Mouse (Mus musculus) midbrain, postnatal 0 days (tissue): ENCODE data around the gene Tox2. TPM values are rescaled to one million over a fixed set of nuclear protein-coding genes. Genes with fewer than 3 reads are reported as not detected.
A peak's percentile ranks its signal among the peaks of the same experiment; 100 is the strongest.

ENCODE experiments used
- ATAC-seq: fragments of 200-750 bp; cut with Nextera tagmentation; 2 replicates; pipeline ENCODE4 v1.8.0; 2017; ENCODE audit warnings: moderate number of reproducible peaks, mild to moderate bottlenecking, moderate TSS enrichment, moderate library complexity; ENCODE audit not compliant: low FRiP score
- DNase-seq: peaks from one replicate; pipeline ENCODE4 v3.0.0-alpha.2; 2015; ENCODE audit warnings: low spot score
- H3K27ac ChIP-seq: fragments of 300-500 bp; sonication (generic); 2 replicates; pipeline ENCODE4 v1.5.1; 2014; ENCODE audit warnings: low read depth, mild to moderate bottlenecking, low read length, mixed read lengths
- H3K27me3 ChIP-seq: fragments of 300-500 bp; sonication (generic); 2 replicates; pipeline ENCODE4 v1.6.1; 2014; ENCODE audit warnings: low read length, control low read depth, mixed read lengths; ENCODE audit not compliant: insufficient read depth
- H3K36me3 ChIP-seq: fragments of 300-500 bp; sonication (generic); 2 replicates; pipeline ENCODE4 v1.6.1; 2014; ENCODE audit warnings: low read length, control low read depth, mixed read lengths; ENCODE audit not compliant: insufficient read depth
- H3K4me1 ChIP-seq: fragments of 300-500 bp; sonication (generic); 2 replicates; pipeline ENCODE4 v1.6.1; 2014; ENCODE audit warnings: mild to moderate bottlenecking, control low read depth, antibody characterized with exemption, low read length, mixed read lengths; ENCODE audit not compliant: insufficient read depth
- H3K4me2 ChIP-seq: fragments of 300-500 bp; sonication (generic); 2 replicates; pipeline ENCODE4 v1.6.1; 2014; ENCODE audit warnings: low read depth, mild to moderate bottlenecking, low read length, mixed read lengths; ENCODE audit not compliant: poor library complexity, severe bottlenecking
- H3K4me3 ChIP-seq: fragments of 300-500 bp; sonication (generic); 2 replicates; pipeline ENCODE4 v1.5.1; 2014; ENCODE audit warnings: low read depth, mild to moderate bottlenecking, low read length, moderate library complexity
- H3K9ac ChIP-seq: fragments of 300-500 bp; sonication (generic); replicated peaks from 2 replicates; pipeline ENCODE4 v1.6.1; 2014; ENCODE audit warnings: mild to moderate bottlenecking, low read length, moderate library complexity, mixed read lengths; ENCODE audit not compliant: poor library complexity, severe bottlenecking
- H3K9me3 ChIP-seq: fragments of 300-500 bp; sonication (generic); 2 replicates; pipeline ENCODE4 v1.6.1; 2016; ENCODE audit warnings: low read length, control low read depth
- CTCF ChIP-seq: IDR thresholded peaks from 2 replicates; pipeline ENCODE4 v1.5.1; 2016; ENCODE audit warnings: antibody characterized with exemption, mild to moderate bottlenecking
- WGBS: fragments of 180-500 bp; shearing (Covaris S2); extraction: QIAGEN DNeasy Blood & Tissue Kit; methylation state at CpG from one replicate; pipeline ENCODE4 v1.1.7; 2014; 5-methylcytosine and 5-hydroxymethylcytosine counted together
- polyA plus RNA-seq: library from polyadenylated mRNA; unstranded; fragments of >200 nt; fragmentation: Nextera tagmentation; extraction: Ambion mirVana; gene quantifications from 2 replicates; pipeline ENCODE4 v1.2.1, GENCODE M21; 2015
- total RNA-seq: library from RNA; depleted of rRNA; stranded (reverse); fragments of >200 nt; gene quantifications from 2 replicates; pipeline ENCODE4 v1.2.3, GENCODE M21; 2014; rRNA removed

Gene Tox2
- total RNA-seq, result 7.6 and 14.3 TPM in 2 replicates
- 57.0 and 64.7 TPM in 2 replicates for polyA plus RNA-seq

GRCm38 (mm10) chr2:163202884-163203634, at the start of gene Tox2:
Tox2 (plus strand) TSS chr2:163203125.
- H3K4me2 ChIP-seq, result peak within 1 kb of the TSS; percentile 83
- H3K4me3 ChIP-seq, result peak within 1 kb of the TSS; percentile 64
- H3K9me3 ChIP-seq, result peaks cover 3% of the 10 kb centered on the region; the same call in 1 of the 2 replicates
- DNase-seq (peak; percentile 36), ATAC-seq (peak; percentile 67)
- peak; percentile 48 for TF ChIP-seq CTCF
- H3K9ac ChIP-seq, result peak within 1 kb of the TSS; percentile 81
- peak within 1 kb of the TSS; percentile 62 for H3K27ac ChIP-seq
- no peaks in the 10 kb centered on the region for H3K27me3 ChIP-seq
- WGBS, result 1% methylated on average over 59 of the region's 79 CpGs
- 0 out of 2 replicates have a peak, but pooled peaks cover 9% of the 10 kb centered on the region for H3K4me1 ChIP-seq
- H3K36me3 ChIP-seq, result no peaks in the 10 kb centered on the region

- Histone ChIP-seq H3K9ac (no peak overlapping the region), H3K4me1 (peaks cover 8% of the 10 kb centered on the region; the same call in 1 of the 2 replicates), H3K9me3 (no peaks in the 10 kb centered on the region), H3K27ac (no peak overlapping the region), H3K4me2 (no peak overlapping the region), H3K36me3 (no peaks in the 10 kb centered on the region), H3K4me3 (no peak overlapping the region), H3K27me3 (no peaks in the 10 kb centered on the region)
- no peak for DNase-seq
- no peak for ATAC-seq
- WGBS, result 92% methylated on average over 8 of the region's 8 CpGs
- no peak for TF ChIP-seq CTCF
These were observed 48.3 kb upstream of the Tox2 start for GRCm38 (mm10) chr2:163154673-163155072.

- WGBS, result 87% methylated on average over 9 of the region's 9 CpGs
- no peak overlapping the region for H3K4me3 ChIP-seq
- H3K27ac ChIP-seq, result no peak overlapping the region
- no peaks in the 10 kb centered on the region for H3K36me3 ChIP-seq
- ATAC-seq, result no peak
- H3K4me1 ChIP-seq, result no peaks in the 10 kb centered on the region
- H3K4me2 ChIP-seq, result no peak overlapping the region
- H3K27me3 ChIP-seq, result no peaks in the 10 kb centered on the region
- H3K9ac ChIP-seq, result no peak overlapping the region
- DNase-seq, result no peak
- no peaks in the 10 kb centered on the region for H3K9me3 ChIP-seq
- TF ChIP-seq CTCF, result no peak
These were observed 43.9 kb upstream of the Tox2 start for GRCm38 (mm10) chr2:163158979-163159378.

DNA sequence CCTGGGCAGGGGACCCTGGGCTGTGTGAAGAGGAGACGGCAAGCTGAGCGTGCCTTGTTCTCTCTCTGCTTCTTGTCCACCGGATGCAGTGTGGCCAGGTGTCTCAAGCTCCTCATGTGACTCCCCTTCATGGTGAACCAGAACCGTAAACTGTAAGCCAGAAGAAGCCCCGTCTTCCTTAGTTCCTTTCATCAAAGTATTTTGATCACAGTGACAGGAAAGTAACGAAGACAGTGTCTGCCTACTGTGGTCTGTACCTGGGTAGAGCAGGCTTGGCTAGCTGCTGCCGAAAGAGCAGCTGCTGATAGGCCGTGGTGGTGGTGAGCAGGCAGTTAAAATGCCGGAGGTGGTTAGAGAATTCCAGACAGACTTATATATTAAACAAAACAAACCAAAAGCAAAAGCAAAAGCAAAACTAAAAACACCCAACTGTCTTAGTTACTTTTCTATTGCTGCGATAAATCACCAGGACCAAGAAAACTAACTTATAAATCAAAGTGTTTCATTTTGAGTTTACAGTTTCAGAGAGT, 38.4 kb upstream of the Tox2 start:
- Histone ChIP-seq H3K4me3 (no peak overlapping the region), H3K4me1 (no peaks in the 10 kb centered on the region), H3K9me3 (no peaks in the 10 kb centered on the region), H3K27ac (no peak overlapping the region), H3K27me3 (no peaks in the 10 kb centered on the region), H3K4me2 (no peak overlapping the region), H3K36me3 (no peaks in the 10 kb centered on the region), H3K9ac (no peak overlapping the region)
- 90% methylated on average over 10 of the region's 10 CpGs for WGBS
- TF ChIP-seq CTCF, result no peak
- DNase-seq (no peak), ATAC-seq (no peak)

DNA sequence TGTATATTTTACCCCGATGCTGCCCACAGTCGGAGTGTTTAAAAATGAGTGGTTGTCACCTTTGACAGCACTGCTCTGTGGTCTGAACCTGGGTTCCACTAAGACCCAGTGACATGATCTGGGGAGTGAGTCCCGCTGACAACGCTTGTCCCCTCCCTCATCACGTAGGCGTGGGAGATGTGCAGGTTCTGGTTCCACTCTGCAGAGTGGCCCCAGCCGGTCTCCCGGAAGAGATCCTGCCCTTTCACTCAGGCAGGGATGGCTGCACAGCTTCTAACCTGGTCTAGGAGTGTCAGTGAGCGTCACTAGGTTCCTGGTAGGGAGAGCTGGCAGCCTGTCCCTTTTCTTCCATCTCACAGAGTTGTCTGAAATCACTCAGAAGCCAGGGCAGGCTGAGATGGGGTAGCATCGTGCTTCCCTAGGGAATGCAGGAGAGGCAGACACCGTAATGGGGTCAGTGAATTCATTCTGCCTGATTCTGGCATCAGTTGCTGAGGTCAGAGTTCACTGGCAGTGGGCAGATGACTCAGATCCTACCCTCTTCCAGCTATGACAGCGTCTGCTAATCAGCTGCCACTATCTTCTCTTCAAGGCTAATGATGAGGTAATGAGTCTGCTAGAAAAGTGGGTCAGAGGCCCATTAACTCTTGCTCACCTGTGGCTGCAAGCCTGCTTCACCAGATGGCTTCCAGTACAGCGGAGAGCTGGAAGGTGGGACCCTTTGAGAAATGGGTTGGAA, 36.7 kb upstream of the Tox2 start:
- no peak overlapping the region for H3K4me3 ChIP-seq
- H3K9ac ChIP-seq, result no peak overlapping the region
- TF ChIP-seq CTCF, result no peak
- H3K36me3 ChIP-seq, result no peaks in the 10 kb centered on the region
- peak; percentile 15 for DNase-seq
- H3K9me3 ChIP-seq, result no peaks in the 10 kb centered on the region
- ATAC-seq, result no peak; the same call in 1 of the 2 replicates
- no peak overlapping the region for H3K27ac ChIP-seq
- H3K4me1 ChIP-seq, result no peaks in the 10 kb centered on the region
- WGBS, result 63% methylated on average over 13 of the region's 13 CpGs
- no peaks in the 10 kb centered on the region for H3K27me3 ChIP-seq
- H3K4me2 ChIP-seq, result no peak overlapping the region
